Mouse (Mus musculus): ENCODE results near the gene Mmab.

Mmab gene

GRCm38 (mm10) chr5:114443566-114444367, at the start of gene Mmab, which contains the start of gene Mvk:
Mmab (minus strand) TSS chr5:114444060.
Mvk (plus strand) TSS chr5:114444269.
- CTCF ChIA-PET, result no interaction called here

GRCm38 (mm10) chr5:114490241-114490640, 46.4 kb upstream of the Mmab start:
- CTCF ChIA-PET, result no interaction called here

DNA sequence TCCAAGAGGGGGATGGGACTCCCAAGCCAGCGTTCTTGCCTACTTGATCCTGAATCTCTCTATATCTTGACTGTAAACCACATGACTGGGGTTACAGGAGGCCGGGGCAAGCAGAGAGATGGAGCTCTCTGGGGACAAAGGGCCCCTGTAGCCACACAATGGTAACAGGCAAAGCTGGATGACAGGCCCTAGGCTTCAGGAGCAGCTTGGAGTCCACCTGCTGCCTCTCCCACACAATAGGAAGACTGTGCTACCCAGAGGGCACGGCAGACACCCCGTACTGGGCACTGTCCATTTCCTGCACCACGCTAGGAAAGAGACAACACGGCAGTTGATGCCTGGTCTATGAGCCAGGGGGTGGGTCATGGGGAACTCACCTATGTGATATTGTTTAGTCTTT, 45.7 kb upstream of the Mmab start:
- CTCF ChIA-PET, result no interaction called here

- CTCF ChIA-PET, result no interaction called here
Measured at GRCm38 (mm10) chr5:114485685-114486084, 41.8 kb upstream of the Mmab start.

DNA sequence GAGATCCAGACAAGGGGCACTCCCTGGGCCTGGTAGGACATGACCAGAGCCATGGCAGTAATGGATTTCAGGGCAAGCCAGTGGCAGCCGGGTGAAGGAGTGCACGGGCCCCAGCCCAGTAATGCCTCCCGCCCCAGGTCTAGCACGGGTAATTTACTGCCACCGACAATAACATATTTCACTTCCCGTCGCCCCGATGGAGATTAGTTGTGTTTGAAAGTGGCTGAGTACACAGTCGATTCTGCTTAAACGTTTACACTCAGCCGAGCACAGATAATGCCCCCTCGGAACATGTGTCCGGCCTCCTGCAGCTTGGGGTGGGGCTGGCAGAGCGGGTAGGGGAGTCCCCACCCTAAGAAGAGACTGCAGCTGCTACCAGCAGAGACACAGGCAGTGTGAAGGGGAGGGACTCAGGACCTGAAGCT, 38.7 kb upstream of the Mmab start:
- CTCF ChIA-PET, result interaction anchor here (0.6 kb wide), 2 partner anchors 666 to 893 kb away, joined by 3 read pairs; no protein-coding TSS in a partner anchor

- CTCF ChIA-PET, result interaction anchor here (0.6 kb wide), 1 partner anchor 11 kb away, joined by 5 read pairs; no protein-coding TSS in a partner anchor
Measured at GRCm38 (mm10) chr5:114478267-114478666, 34.4 kb upstream of the Mmab start.

GRCm38 (mm10) chr5:114474741-114475491, 31.1 kb upstream of the Mmab start:
- CTCF ChIA-PET, result no interaction called here

GRCm38 (mm10) chr5:114470359-114470758, 26.5 kb upstream of the Mmab start:
- CTCF ChIA-PET, result no interaction called here

DNA sequence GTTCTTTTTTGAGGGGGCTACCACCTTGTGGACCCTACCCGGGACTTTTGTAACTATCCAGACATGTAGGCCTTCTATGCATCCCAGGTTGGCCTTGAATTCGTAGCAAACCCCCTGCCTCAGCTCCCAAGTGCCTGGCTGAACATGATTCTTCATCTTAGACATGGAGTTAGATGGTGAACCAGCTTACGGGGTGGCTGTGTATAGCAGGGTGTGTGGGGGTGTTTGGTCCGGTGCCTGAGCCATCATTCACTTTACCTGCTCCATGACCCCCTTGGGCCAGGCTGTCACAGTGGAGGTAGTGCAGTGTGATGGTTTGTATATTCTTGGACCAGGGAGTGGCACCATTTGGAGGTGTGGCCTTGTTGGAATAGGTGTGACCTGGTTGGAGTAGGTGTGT, 24.1 kb upstream of the Mmab start:
- CTCF ChIA-PET, result no interaction called here

- CTCF ChIA-PET, result no interaction called here
Measured at GRCm38 (mm10) chr5:114467430-114467829, 23.6 kb upstream of the Mmab start.

GRCm38 (mm10) chr5:114467019-114467418, 23.2 kb upstream of the Mmab start:
- CTCF ChIA-PET, result interaction anchor here (0.6 kb wide), 1 partner anchor 41 kb away, joined by 3 read pairs; no protein-coding TSS in a partner anchor

DNA sequence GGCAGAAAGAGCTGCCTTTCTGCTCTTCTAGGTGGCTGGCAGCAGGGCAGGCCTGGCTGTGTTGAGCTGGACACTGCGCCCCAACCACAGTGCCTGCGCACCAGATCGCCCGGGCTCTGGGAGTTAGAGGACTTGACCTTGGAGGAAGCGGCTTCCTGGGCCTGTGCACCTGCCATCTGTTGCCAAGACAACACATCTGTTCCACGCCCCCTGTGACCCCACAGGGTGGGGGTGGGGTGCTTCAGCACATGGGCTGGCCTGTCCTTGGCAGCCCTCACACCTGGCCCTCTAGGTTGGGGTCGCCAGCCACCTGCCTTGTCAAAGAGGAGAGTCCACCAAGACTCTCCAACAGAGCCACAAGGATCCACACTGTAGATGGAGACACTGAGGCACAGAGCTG, 21.8 kb upstream of the Mmab start:
- CTCF ChIA-PET, result no interaction called here

GRCm38 (mm10) chr5:114464561-114464960, 20.7 kb upstream of the Mmab start:
- CTCF ChIA-PET, result no interaction called here

DNA sequence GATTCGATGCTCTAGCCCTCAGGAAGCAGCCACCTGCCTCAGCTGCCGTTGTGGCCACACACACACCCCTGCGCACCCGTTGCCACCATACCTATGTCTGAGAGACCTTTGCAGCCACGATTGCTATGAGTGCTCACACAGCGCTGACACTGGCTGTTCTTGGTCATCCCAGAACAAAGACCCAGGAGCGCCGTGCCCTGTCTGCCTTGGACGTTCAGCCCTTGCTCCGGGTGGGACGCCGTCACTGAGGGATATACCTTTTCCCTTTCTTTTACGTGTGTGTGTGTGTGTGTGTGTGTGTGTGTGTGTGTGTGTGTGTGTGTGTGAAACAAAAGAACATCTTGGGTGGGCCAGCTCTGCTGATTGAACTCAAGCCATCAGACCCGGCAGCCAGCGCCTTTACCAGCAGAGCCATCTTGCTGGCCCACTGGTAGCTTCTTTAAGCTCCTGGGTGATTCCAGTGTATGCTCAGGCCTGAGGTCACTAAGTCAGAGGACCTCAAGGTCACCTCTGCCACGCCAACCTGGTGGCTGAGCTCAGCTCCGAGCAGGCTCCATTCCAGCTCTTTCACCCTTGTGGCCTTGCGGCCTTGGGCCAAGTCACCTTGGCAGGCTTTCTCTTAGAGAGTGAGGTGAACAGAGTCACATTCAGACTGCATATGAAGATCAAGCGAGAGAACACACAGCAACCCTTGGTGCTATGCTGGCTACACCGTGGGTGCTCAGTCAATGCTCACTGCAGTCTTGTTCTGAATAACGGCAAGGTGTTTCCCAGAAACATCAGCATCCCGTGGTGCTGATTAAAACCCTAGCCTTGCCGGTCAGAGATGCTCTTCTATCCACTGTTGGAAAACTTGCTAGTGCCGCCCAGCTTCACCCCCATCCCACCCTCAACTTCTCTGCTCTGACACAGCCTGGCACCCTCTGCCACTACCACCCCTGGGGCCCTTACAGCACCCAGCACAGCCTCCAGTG, 18.5 kb upstream of the Mmab start:
- CTCF ChIA-PET, result interaction anchor here (1.2 kb wide), 1 partner anchor 125 kb away, joined by 4 read pairs; no protein-coding TSS in a partner anchor

DNA sequence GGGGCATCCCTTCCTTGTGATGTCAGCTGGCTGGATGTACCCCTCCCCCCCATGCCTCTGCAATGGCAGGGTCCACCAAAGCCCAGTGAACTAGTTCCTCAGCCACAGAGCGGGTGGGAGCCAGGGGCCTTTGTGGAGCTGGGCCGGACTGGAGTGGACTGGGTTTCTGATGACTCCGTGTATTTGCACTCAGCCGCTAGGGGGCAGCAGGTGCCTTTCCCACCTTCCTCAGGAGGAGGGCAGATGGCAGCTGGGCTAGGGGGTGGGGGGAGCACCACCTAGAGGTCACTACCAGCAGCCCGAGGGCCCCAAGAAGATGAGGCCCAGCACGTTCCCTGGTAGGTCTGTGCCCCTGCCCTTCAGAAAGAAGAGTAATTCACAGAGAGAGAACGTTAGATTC, 17.4 kb upstream of the Mmab start:
- CTCF ChIA-PET, result interaction anchor here (1.1 to 1.2 kb wide), 2 partner anchors 127 to 164 kb away, joined by 4 read pairs; no protein-coding TSS in a partner anchor

DNA sequence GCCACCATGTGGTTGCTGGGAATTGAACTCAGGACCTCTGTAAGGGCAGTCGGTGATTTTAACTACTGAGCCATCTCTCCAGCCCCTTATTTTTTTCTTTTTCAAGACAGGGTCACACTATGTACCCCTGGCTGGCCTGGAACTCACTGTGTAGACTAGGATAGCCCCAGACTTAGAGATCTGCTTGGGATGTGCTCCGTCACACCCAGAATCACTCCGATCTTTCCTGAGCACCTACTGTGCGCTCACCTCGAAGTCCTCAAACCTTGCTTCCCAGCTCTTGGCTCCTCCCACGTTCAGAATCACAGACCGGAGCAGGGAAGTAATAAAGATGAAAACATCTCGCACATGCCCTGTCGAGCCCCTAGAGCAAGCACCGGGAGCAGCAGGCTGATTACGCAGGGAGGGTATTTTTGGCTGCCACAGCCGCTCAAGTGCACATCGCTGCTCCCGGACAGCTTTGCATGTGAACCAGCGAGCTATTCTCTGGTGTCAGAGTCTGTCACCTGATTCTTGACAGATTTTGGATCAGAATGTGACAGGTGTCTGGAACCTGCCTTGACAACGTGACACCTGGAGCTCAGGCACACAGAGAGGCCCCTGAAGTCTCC, 13.2 kb upstream of the Mmab start:
- CTCF ChIA-PET, result interaction anchor here (0.6 kb wide), 1 partner anchor 95 kb away, joined by 4 read pairs; no protein-coding TSS in a partner anchor

GRCm38 (mm10) chr5:114456287-114456686, 12.4 kb upstream of the Mmab start:
- CTCF ChIA-PET, result no interaction called here

DNA sequence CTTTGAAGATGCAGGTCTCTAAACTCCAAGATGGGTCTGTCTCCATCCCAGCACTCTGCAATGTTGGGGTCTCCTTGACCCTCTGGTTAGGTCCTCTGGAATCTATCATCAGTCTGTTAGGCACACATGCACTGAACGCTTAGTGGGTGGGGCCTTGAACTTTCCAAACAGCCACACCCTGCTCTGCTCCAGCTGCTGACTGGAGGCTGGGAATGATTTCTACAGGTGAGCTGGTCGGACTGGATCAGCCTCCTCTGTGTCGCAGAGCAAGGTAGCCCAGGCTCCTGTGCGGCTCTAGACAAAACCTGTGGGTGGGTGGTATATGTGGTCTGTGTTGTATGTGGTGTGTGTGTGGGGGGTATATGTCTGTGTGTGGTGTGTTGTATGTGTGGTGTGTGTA, 5.2 kb upstream of the Mmab start:
- CTCF ChIA-PET, result no interaction called here

DNA sequence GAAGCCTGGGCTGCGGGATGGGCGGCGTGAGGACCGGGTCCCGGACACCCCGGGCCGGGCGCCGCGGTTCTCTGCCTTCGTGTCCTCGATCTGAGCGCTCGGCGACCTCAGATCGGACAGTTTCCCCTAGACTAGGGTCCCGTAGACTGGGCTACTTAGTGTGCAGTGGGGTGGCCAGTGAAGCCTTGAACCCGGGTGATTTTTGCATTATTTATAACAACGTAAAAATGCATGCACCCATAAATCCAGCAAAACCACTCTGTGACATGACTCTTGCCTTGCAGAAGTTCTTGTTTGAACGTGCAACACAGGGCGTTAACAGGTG, 470 bp upstream of the Mmab start:
- CTCF ChIA-PET, result no interaction called here

GRCm38 (mm10) chr5:114435588-114435987, 8.3 kb downstream of the Mmab start:
- CTCF ChIA-PET, result no interaction called here

GRCm38 (mm10) chr5:114434359-114434758, 9.5 kb downstream of the Mmab start:
- CTCF ChIA-PET, result no interaction called here

Data from spleen, embryonic (tissue).